Mouse (Mus musculus): ENCODE results near the gene Coq8b. TPM values are rescaled to one million over a fixed set of nuclear protein-coding genes. Genes with fewer than 3 reads are reported as not detected.

Gene Coq8b
- polyA plus RNA-seq, 1 experiment from 2014 or later, result 16.7 TPM

DNA sequence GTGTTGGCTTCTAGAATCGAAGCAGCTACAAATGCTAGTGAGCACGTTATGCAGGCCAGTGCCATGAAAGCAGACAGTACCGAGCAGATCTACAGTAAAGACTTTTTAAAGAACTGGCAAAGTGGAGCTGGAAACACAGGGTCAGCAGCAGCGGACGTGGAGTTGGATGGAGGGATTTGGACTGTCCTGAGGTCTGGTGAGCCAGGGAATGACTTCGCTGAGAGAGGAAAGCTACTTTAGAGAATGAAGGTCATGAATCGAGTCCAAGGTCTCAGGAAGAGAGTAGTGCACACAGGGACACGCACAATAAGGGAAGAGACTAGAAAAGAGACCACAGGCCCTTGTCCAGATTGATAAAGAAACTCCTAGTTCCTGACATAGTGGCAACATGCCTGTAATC, 35.2 kb upstream of the Coq8b start:
- H3K4me1 ChIP-seq (ENCODE audit: control insufficient read depth, insufficient read depth, low read length), result peaks cover 18% of the 10 kb centered on the region
- H3K36me3 ChIP-seq (ENCODE audit: control insufficient read depth, insufficient read depth, low read length), result 0 out of 2 replicates have a peak, but pooled peaks cover 2% of the 10 kb centered on the region
- H3K27me3 ChIP-seq (ENCODE audit: control insufficient read depth, insufficient read depth, low read length), result no peaks in the 10 kb centered on the region
- no peak overlapping the region for H3K4me3 ChIP-seq (ENCODE audit: low read depth, low read length)
- no peaks in the 10 kb centered on the region for H3K9me3 ChIP-seq (ENCODE audit: control insufficient read depth, low read length)
- no peak overlapping the region for H3K27ac ChIP-seq (ENCODE audit: low read depth, low read length)
- 93% methylated on average over 8 of the region's 8 CpGs for WGBS
- no peak for ATAC-seq (ENCODE audit: low read depth)
- no peak overlapping the region for H3K9ac ChIP-seq (replicated peaks; ENCODE audit: low read depth, low read length)
- no peak overlapping the region for H3K4me2 ChIP-seq (ENCODE audit: low read depth, low read length)

DNA sequence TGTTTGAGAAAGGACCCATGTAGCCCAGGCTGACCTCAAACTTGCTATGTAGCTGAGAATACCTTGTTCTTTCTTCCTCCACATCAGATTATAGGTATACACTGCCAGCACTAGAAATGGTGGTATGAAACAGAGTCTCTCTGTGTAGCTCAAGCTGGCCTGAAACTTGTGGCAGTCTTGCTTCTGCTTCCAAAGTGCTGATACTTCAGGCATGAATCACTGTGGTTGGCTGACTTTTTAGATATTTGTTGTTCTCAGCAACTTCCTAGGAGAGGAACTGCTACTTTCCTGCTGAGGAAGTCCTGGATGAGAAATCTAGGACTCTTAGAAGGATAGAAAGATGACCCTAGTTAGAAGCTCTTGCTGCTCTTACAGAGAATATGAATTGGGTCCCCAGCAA, 34.5 kb upstream of the Coq8b start:
- H3K4me1 ChIP-seq (ENCODE audit: control insufficient read depth, insufficient read depth, low read length), result peaks cover 18% of the 10 kb centered on the region
- H3K4me3 ChIP-seq (ENCODE audit: low read depth, low read length), result no peak overlapping the region
- H3K9ac ChIP-seq (replicated peaks; ENCODE audit: low read depth, low read length), result no peak overlapping the region
- no peak overlapping the region for H3K4me2 ChIP-seq (ENCODE audit: low read depth, low read length)
- no peaks in the 10 kb centered on the region for H3K9me3 ChIP-seq (ENCODE audit: control insufficient read depth, low read length)
- H3K36me3 ChIP-seq (ENCODE audit: control insufficient read depth, insufficient read depth, low read length), result 0 out of 2 replicates have a peak, but pooled peaks cover 2% of the 10 kb centered on the region
- no peaks in the 10 kb centered on the region for H3K27me3 ChIP-seq (ENCODE audit: control insufficient read depth, insufficient read depth, low read length)
- H3K27ac ChIP-seq (ENCODE audit: low read depth, low read length), result no peak overlapping the region
- no peak for ATAC-seq (ENCODE audit: low read depth)

DNA sequence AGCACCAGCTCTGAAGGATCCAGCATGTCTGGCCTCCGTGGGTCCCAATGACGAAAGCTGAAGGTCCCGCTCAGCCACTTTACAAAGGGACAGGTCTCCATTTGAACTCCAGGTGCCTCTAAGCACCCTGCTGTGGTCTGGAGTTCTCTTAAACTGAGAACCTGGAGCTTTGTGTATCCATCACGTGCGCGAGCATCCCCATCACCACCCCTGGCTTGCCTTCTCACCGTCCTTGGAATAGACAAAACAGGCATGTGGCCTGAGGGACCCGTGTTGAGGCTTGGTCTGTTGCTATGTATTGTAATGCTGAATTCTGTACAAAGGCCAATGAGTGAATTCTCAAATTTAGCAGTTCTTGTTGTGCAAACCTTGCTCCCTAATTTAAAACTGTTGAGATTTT, 34.0 kb upstream of the Coq8b start:
- ATAC-seq (ENCODE audit: low read depth), result no peak
- H3K4me1 ChIP-seq (ENCODE audit: control insufficient read depth, insufficient read depth, low read length), result peaks cover 14% of the 10 kb centered on the region
- H3K9me3 ChIP-seq (ENCODE audit: control insufficient read depth, low read length), result no peaks in the 10 kb centered on the region
- no peak overlapping the region for H3K4me3 ChIP-seq (ENCODE audit: low read depth, low read length)
- 0 out of 2 replicates have a peak, but pooled peaks cover 4% of the 10 kb centered on the region for H3K36me3 ChIP-seq (ENCODE audit: control insufficient read depth, insufficient read depth, low read length)
- H3K4me2 ChIP-seq (ENCODE audit: low read depth, low read length), result no peak overlapping the region
- no peak overlapping the region for H3K9ac ChIP-seq (replicated peaks; ENCODE audit: low read depth, low read length)
- no peaks in the 10 kb centered on the region for H3K27me3 ChIP-seq (ENCODE audit: control insufficient read depth, insufficient read depth, low read length)
- no peak overlapping the region for H3K27ac ChIP-seq (ENCODE audit: low read depth, low read length)
- WGBS, result 95% methylated on average over 8 of the region's 8 CpGs

DNA sequence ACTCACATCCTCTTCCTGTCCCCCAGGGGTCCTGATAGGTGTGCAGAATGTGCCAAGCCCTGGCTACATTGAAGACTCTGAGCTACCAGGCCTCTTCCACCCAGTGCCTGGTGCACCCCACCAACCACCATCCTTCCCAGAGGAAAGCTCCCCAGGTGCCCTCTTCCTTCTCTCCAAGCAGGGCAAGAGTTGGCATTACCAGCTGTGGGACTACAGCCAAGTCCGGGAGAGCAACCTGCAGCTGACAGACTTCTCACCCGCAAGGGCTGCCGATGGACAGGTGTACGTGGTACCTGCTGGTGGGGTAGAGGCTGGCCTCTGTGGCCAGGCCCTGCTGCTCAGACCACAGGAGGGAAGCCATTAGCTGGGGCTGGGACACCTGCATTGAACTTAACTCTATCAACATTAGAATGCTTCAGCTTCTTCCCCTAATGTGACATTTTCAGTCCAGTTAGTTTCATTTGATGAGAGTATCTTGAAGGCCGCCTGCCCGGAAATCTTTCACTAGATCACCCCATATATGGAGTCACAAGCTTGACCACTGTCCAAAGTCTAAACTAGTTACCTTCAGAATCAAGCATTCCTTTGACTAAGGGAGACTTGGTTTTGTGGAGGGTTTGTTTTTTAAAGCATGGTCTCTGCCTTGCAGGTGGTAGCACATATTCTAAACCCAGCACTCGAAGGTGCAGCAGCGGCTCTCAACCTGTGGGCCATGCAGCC, 28.9 kb upstream of the Coq8b start:
- H3K27me3 ChIP-seq (ENCODE audit: control insufficient read depth, insufficient read depth, low read length), result no peaks in the 10 kb centered on the region
- H3K4me1 ChIP-seq (ENCODE audit: control insufficient read depth, insufficient read depth, low read length), result no peaks in the 10 kb centered on the region
- no peak overlapping the region for H3K4me2 ChIP-seq (ENCODE audit: low read depth, low read length)
- no peak overlapping the region for H3K9ac ChIP-seq (replicated peaks; ENCODE audit: low read depth, low read length)
- no peak overlapping the region for H3K27ac ChIP-seq (ENCODE audit: low read depth, low read length)
- ATAC-seq (ENCODE audit: low read depth), result no peak
- H3K4me3 ChIP-seq (ENCODE audit: low read depth, low read length), result no peak overlapping the region
- WGBS, result 97% methylated on average over 8 of the region's 8 CpGs
- H3K36me3 ChIP-seq (ENCODE audit: control insufficient read depth, insufficient read depth, low read length), result peaks cover 23% of the 10 kb centered on the region; the same call in 1 of the 2 replicates
- H3K9me3 ChIP-seq (ENCODE audit: control insufficient read depth, low read length), result no peaks in the 10 kb centered on the region

DNA sequence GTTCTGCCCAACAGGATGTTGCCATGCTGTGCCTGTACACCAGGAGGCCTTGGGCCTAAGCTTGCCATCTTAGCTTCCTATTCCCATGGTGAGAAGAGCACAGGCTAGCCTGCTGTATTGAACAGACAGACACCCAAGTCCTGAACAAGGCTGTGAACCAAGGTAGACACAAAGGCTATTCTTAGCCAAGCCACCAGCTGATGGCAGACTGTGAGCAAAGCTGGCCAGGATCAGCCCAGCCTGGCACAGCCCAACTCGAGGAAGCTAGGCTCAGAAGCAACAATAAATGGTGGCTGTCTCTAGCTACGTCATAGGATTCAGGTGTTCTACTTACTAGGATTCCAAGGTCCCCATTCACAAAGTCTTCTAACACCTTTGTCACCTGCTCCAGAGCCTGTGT, 20.2 kb upstream of the Coq8b start:
- H3K4me1 ChIP-seq (ENCODE audit: control insufficient read depth, insufficient read depth, low read length), result no peaks in the 10 kb centered on the region
- H3K27me3 ChIP-seq (ENCODE audit: control insufficient read depth, insufficient read depth, low read length), result no peaks in the 10 kb centered on the region
- H3K9me3 ChIP-seq (ENCODE audit: control insufficient read depth, low read length), result no peaks in the 10 kb centered on the region
- H3K9ac ChIP-seq (replicated peaks; ENCODE audit: low read depth, low read length), result no peak overlapping the region
- H3K4me2 ChIP-seq (ENCODE audit: low read depth, low read length), result no peak overlapping the region
- H3K36me3 ChIP-seq (ENCODE audit: control insufficient read depth, insufficient read depth, low read length), result peaks cover 58% of the 10 kb centered on the region
- WGBS, result 85% methylated on average over 2 of the region's 2 CpGs
- H3K27ac ChIP-seq (ENCODE audit: low read depth, low read length), result no peak overlapping the region
- H3K4me3 ChIP-seq (ENCODE audit: low read depth, low read length), result no peak overlapping the region
- no peak for ATAC-seq (ENCODE audit: low read depth)

DNA sequence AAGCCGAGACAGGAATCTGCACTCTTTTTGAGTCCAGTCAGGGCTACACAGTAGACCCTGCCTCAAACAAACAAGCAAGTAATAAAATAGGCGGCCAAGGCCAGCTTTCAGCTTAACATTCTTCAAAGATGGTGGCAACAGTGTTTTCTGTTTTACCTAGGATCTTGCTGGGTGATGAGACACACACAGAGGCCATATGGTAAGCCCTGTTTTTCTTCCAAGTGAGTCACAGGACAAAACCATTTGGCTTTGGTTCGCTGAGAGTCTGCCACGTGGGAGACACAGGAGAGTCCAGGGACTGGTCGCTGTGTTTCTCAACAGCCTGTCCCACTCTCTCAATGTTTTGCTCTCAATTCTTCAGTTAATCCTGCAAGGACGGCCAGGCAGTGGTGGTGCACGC, 14.2 kb upstream of the Coq8b start:
- no peaks in the 10 kb centered on the region for H3K9me3 ChIP-seq (ENCODE audit: control insufficient read depth, low read length)
- H3K36me3 ChIP-seq (ENCODE audit: control insufficient read depth, insufficient read depth, low read length), result peaks cover 15% of the 10 kb centered on the region; the same call in 1 of the 2 replicates
- H3K27ac ChIP-seq (ENCODE audit: low read depth, low read length), result no peak overlapping the region
- no peak overlapping the region for H3K4me3 ChIP-seq (ENCODE audit: low read depth, low read length)
- H3K27me3 ChIP-seq (ENCODE audit: control insufficient read depth, insufficient read depth, low read length), result no peaks in the 10 kb centered on the region
- 87% methylated on average over 7 of the region's 7 CpGs for WGBS
- no peak overlapping the region for H3K4me2 ChIP-seq (ENCODE audit: low read depth, low read length)
- ATAC-seq (ENCODE audit: low read depth), result no peak
- H3K9ac ChIP-seq (replicated peaks; ENCODE audit: low read depth, low read length), result no peak overlapping the region
- 0 out of 2 replicates have a peak, but pooled peaks cover 2% of the 10 kb centered on the region for H3K4me1 ChIP-seq (ENCODE audit: control insufficient read depth, insufficient read depth, low read length)

DNA sequence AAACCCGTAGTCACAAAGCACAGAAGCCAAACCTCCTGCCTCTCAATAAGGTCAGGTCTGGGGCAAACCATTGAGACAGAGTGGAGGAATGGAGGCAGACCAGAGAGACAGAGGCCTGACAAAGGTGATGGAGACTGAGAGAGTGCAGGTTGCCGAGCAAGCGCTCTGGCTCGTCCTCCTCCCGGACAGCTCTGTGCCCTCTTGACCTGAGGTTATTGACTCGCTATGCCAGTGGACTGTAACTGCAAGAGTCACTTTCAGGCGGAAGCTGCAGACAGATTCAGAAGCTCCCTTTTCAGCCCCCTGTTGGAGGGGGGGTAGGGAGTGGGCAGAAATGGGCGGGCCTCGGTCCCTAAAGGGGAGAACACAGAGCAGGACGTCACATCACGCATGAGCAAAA, 12.9 kb upstream of the Coq8b start:
- Histone ChIP-seq H3K9me3 (ENCODE audit: control insufficient read depth, low read length) (no peaks in the 10 kb centered on the region), H3K36me3 (ENCODE audit: control insufficient read depth, insufficient read depth, low read length) (peaks cover 15% of the 10 kb centered on the region; the same call in 1 of the 2 replicates), H3K4me2 (ENCODE audit: low read depth, low read length) (no peak overlapping the region), H3K27me3 (ENCODE audit: control insufficient read depth, insufficient read depth, low read length) (no peaks in the 10 kb centered on the region), H3K4me3 (ENCODE audit: low read depth, low read length) (no peak overlapping the region), H3K9ac (replicated peaks; ENCODE audit: low read depth, low read length) (no peak overlapping the region), H3K27ac (ENCODE audit: low read depth, low read length) (no peak overlapping the region), H3K4me1 (ENCODE audit: control insufficient read depth, insufficient read depth, low read length) (peaks cover 15% of the 10 kb centered on the region)
- ATAC-seq (ENCODE audit: low read depth), result no peak
- 74% methylated on average over 11 of the region's 11 CpGs for WGBS

DNA sequence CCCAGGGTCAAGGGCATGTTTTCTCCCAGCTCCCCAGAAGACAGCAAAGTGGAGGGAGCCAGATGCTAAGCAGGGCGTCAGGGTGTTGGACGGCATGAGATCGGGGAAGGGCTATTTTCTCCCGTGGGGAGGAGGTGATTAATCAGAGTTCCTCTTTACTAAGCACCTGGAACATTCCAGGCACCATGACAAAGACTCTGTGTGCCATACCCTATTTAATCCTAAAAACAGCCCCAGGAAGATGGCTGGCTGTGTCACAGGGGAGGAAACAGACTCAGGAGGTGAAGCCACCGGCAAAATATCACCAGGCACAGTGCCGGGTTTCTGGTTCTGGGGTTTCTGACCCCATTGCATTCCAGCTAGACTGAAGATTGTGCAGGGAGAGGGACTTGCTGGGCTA, 10.9 kb upstream of the Coq8b start:
- no peak overlapping the region for H3K27ac ChIP-seq (ENCODE audit: low read depth, low read length)
- no peak for ATAC-seq (ENCODE audit: low read depth)
- WGBS, result 82% methylated on average over 6 of the region's 6 CpGs
- H3K27me3 ChIP-seq (ENCODE audit: control insufficient read depth, insufficient read depth, low read length), result no peaks in the 10 kb centered on the region
- no peak overlapping the region for H3K4me2 ChIP-seq (ENCODE audit: low read depth, low read length)
- H3K4me3 ChIP-seq (ENCODE audit: low read depth, low read length), result no peak overlapping the region
- peaks cover 3% of the 10 kb centered on the region; the same call in 1 of the 2 replicates for H3K36me3 ChIP-seq (ENCODE audit: control insufficient read depth, insufficient read depth, low read length)
- peaks cover 35% of the 10 kb centered on the region for H3K4me1 ChIP-seq (ENCODE audit: control insufficient read depth, insufficient read depth, low read length)
- H3K9ac ChIP-seq (replicated peaks; ENCODE audit: low read depth, low read length), result no peak overlapping the region
- H3K9me3 ChIP-seq (ENCODE audit: control insufficient read depth, low read length), result no peaks in the 10 kb centered on the region

DNA sequence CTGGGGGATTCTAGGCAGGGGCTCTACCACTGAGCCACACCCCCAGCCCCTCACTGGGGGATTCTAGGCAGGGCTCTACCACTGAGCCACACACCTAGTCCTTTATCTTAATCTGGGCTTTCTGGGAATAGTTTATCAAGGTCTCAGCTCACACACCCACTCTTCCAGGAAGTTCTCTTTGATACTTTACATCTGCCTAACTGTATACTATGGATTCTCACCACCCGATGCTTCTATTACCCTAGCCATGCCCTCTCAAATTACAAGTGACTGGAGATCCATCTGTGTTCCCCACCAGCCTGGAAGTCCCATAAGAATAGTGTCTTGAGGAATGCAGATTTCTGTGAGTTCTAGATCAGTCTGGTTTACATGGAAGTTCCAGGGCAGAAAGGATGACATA, 10.3 kb upstream of the Coq8b start:
- Histone ChIP-seq H3K4me3 (ENCODE audit: low read depth, low read length) (no peak overlapping the region), H3K9ac (replicated peaks; ENCODE audit: low read depth, low read length) (no peak overlapping the region), H3K4me2 (ENCODE audit: low read depth, low read length) (no peak overlapping the region), H3K4me1 (ENCODE audit: control insufficient read depth, insufficient read depth, low read length) (peaks cover 41% of the 10 kb centered on the region), H3K9me3 (ENCODE audit: control insufficient read depth, low read length) (no peaks in the 10 kb centered on the region), H3K27me3 (ENCODE audit: control insufficient read depth, insufficient read depth, low read length) (no peaks in the 10 kb centered on the region), H3K36me3 (ENCODE audit: control insufficient read depth, insufficient read depth, low read length) (peaks cover 3% of the 10 kb centered on the region; the same call in 1 of the 2 replicates), H3K27ac (ENCODE audit: low read depth, low read length) (no peak overlapping the region)
- ATAC-seq (ENCODE audit: low read depth), result no peak
- WGBS, result 79% methylated on average over 1 of the region's 1 CpGs

Measured in neural tube, embryonic 14.5 days (tissue).